Mouse (Mus musculus) pancreas, adult 10 weeks (tissue): ENCODE results near the gene Lzts3. TPM values are rescaled to one million over a fixed set of nuclear protein-coding genes. Genes with fewer than 3 reads are reported as not detected.

Source experiments
- polyA plus RNA-seq: library from polyadenylated mRNA; stranded (reverse); fragments of 350-450 nt; fragmentation: Illumina TruSeq; extraction: RNeasy Lipid Tissue Mini Kit (QIAGEN cat#74804); gene quantifications from one replicate; pipeline ENCODE4 v1.2.3, GENCODE M21; 2015; ENCODE audit warnings: low read depth, low replicate concordance; ENCODE audit not compliant: insufficient read depth

Lzts3 gene
- polyA plus RNA-seq = 4.6 TPM

GRCm38 (mm10) chr2:130642684-130643369 lies at the start of gene Lzts3:
Gene Lzts3, minus strand, starts transcription at chr2:130642803.

GRCm38 (mm10) chr2:130667559-130667958 lies 25.0 kb upstream of the Lzts3 start, which contains the start of gene Itpa:
Gene Itpa, plus strand, starts transcription at chr2:130667610.

GRCm38 (mm10) chr2:130664102-130664701 lies 21.6 kb upstream of the Lzts3 start, which contains the start of gene Ddrgk1:
Gene Ddrgk1, minus strand, starts transcription at chr2:130664659.

GRCm38 (mm10) chr2:130629839-130630203 lies 12.8 kb downstream of the Lzts3 start, which contains the start of the genes Fastkd5 and Ubox5:
Gene Fastkd5, minus strand, starts transcription at chr2:130630027.
Gene Ubox5, minus strand, starts transcription at chr2:130630038.

Other genes starting within 250 kb of the Lzts3 start
- 6.9 TPM for gene Cpxm1, start 245.2 kb downstream of the Lzts3 start, polyA plus RNA-seq
- not detected for gene Gm28372, start 237.6 kb downstream of the Lzts3 start, polyA plus RNA-seq
- not detected for gene 1700020A23Rik, start 237.5 kb downstream of the Lzts3 start, polyA plus RNA-seq
- gene Tmem239, start 236.3 kb downstream of the Lzts3 start, polyA plus RNA-seq = not detected
- 51.8 TPM for gene Vps16, start 218.5 kb downstream of the Lzts3 start, polyA plus RNA-seq
- gene Pced1a, start 218.1 kb downstream of the Lzts3 start, polyA plus RNA-seq = 6.8 TPM
- gene Ptpra, start 192.5 kb downstream of the Lzts3 start, polyA plus RNA-seq = 13.0 TPM
- 13.6 TPM for gene Mrps26, start 79.1 kb downstream of the Lzts3 start, polyA plus RNA-seq
- not detected for gene Oxt, start 66.6 kb downstream of the Lzts3 start, polyA plus RNA-seq
- not detected for gene Avp, start 60.2 kb downstream of the Lzts3 start, polyA plus RNA-seq
- gene Fastkd5, start 12.8 kb downstream of the Lzts3 start, polyA plus RNA-seq = 1.6 TPM
- 1.4 TPM for gene Ubox5, start 12.8 kb downstream of the Lzts3 start, polyA plus RNA-seq
- 75.4 TPM for gene Ddrgk1, start 21.9 kb upstream of the Lzts3 start, polyA plus RNA-seq
- gene Itpa, start 24.8 kb upstream of the Lzts3 start, polyA plus RNA-seq = 7.5 TPM
- not detected for gene Slc4a11, start 54.7 kb upstream of the Lzts3 start, polyA plus RNA-seq